ENCODE assay signal across 16 mouse cellular contexts in the genomic region with DNA sequence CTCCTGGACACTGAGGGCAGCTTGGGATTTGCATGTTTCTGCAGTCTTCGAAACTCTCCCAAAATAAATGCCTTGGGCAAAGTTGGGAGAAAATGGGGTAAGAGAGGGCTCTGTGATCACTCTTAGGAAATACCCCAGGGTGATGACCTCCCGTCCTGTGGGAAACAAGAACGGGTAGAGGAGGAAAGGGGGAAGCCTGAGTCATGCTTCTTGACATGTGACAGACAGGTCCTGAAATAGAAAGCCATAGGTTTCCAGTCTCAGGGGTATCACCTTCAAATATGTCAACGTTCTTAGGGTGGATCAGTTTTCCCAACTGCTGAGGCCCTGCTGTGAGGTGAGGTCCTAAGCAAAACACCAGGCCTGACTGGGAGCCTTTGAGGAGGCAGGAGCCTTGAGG. TPM values are rescaled to one million over a fixed set of nuclear protein-coding genes. Genes with fewer than 3 reads are reported as not detected.
DNase-seq lines count a peak whose midpoint lies in the region; ATAC-seq lines count a peak whose summit lies in the region.
"Had no signal": no experiment of that assay in that cellular context is flagged by ENCODE, and none has a peak within 500 bp of the region (broad histone marks: within the 10 kb centered on the region; RNA-seq: fewer than 3 reads in every experiment).

No protein-coding gene starts in this region.

- no peaks in the 10 kb centered on the region for H3K36me3 ChIP-seq in limb, embryonic 15.5 days
- no peaks in the 10 kb centered on the region for H3K36me3 ChIP-seq in limb, embryonic 10.5 days
- H3K36me3 ChIP-seq in intestine, embryonic 15.5 days = no peaks in the 10 kb centered on the region
- H3K36me3 ChIP-seq: hindbrain, embryonic 13.5 days had no signal

- no peak overlapping the region for H3K4me2 ChIP-seq in limb, embryonic 15.5 days
- H3K4me2 ChIP-seq in intestine, embryonic 15.5 days (replicated peaks) = no peak overlapping the region
- H3K4me2 ChIP-seq: hindbrain, embryonic 13.5 days; lung, embryonic 14.5 days had no signal

- H3K9me3 ChIP-seq in limb, embryonic 15.5 days = no peaks in the 10 kb centered on the region
- H3K9me3 ChIP-seq in limb, embryonic 10.5 days (replicated peaks) = no peaks in the 10 kb centered on the region
- no peaks in the 10 kb centered on the region for H3K9me3 ChIP-seq in intestine, embryonic 15.5 days
- H3K9me3 ChIP-seq: hindbrain, embryonic 13.5 days had no signal

- H3K27ac ChIP-seq in limb, embryonic 15.5 days = 0 out of 2 replicates have a peak overlapping the region, but pooled peaks have one; percentile 43
- no peak overlapping the region for H3K27ac ChIP-seq in limb, embryonic 10.5 days
- H3K27ac ChIP-seq in intestine, embryonic 15.5 days = no peak overlapping the region
- H3K27ac ChIP-seq: hindbrain, embryonic 13.5 days; stomach, postnatal 0 days had no signal

- H3K4me1 ChIP-seq in limb, embryonic 15.5 days = peaks cover 72% of the 10 kb centered on the region
- H3K4me1 ChIP-seq in limb, embryonic 10.5 days = peaks cover 84% of the 10 kb centered on the region
- peaks cover 20% of the 10 kb centered on the region for H3K4me1 ChIP-seq in intestine, embryonic 15.5 days (replicated peaks)

- peak; percentile 39 for DNase-seq in adrenal gland, adult 8-10 months
- DNase-seq in adrenal gland, postnatal 25 days = no peak
- DNase-seq in limb, embryonic 10.5 days (ENCODE audit: low spot score) = no peak
- DNase-seq in embryo, embryonic 11 days = peak; percentile 41
- DNase-seq in skeletal muscle tissue, adult 2 months (ENCODE audit: low read depth, low spot score) = peak; percentile 70
- DNase-seq in lung, postnatal 36 days = no peak
- DNase-seq: kidney, adult 11 months; kidney, postnatal 14 days; layer of hippocampus, adult 9-11 months; midbrain, embryonic 14.5 days; thymus, postnatal 14 days had no signal

- H3K4me3 ChIP-seq in limb, embryonic 15.5 days = no peak overlapping the region
- H3K4me3 ChIP-seq in limb, embryonic 10.5 days = no peak overlapping the region
- H3K4me3 ChIP-seq in intestine, embryonic 15.5 days (replicated peaks) = no peak overlapping the region
- H3K4me3 ChIP-seq: hindbrain, embryonic 13.5 days had no signal

- no peak overlapping the region for H3K9ac ChIP-seq in limb, embryonic 15.5 days
- H3K9ac ChIP-seq in intestine, embryonic 15.5 days = no peak overlapping the region
- H3K9ac ChIP-seq: hindbrain, embryonic 13.5 days; lung, embryonic 14.5 days had no signal

- 48% methylated on average over 4 of the region's 4 CpGs for WGBS in limb, embryonic 15.5 days
- WGBS in limb, embryonic 10.5 days = 39% methylated on average over 4 of the region's 4 CpGs
- WGBS in intestine, embryonic 15.5 days = 60% methylated on average over 4 of the region's 4 CpGs

- 0 out of 2 replicates have a peak, but pooled peaks cover 5% of the 10 kb centered on the region for H3K27me3 ChIP-seq in limb, embryonic 15.5 days
- peaks cover 68% of the 10 kb centered on the region for H3K27me3 ChIP-seq in limb, embryonic 10.5 days (ENCODE audit: low read depth, poor library complexity, severe bottlenecking)
- no peaks in the 10 kb centered on the region for H3K27me3 ChIP-seq in intestine, embryonic 15.5 days (replicated peaks)
- H3K27me3 ChIP-seq: hindbrain, embryonic 13.5 days had no signal

- no peak for ATAC-seq in limb, embryonic 15.5 days (ENCODE audit: insufficient number of reproducible peaks, low FRiP score, low TSS enrichment, low read depth)
- ATAC-seq in intestine, embryonic 15.5 days = no peak

RNA-seq across cellular contexts. Expression of a gene that starts 46.9 kb away (rescaled TPM):
- total RNA-seq in adrenal gland, adult 8-10 months (2022) = 100 to 1,000 TPM in 3 of 4 experiments, 10 to 100 TPM in 1; 98.9 to 144 (median 104) TPM
- 101 and 105 TPM in 2 replicates for total RNA-seq in adrenal gland, postnatal 25 days (2021)
- polyA plus RNA-seq in limb, embryonic 15.5 days (2015; fragmentation: Nextera tagmentation; extraction: Ambion mirVana) = 114 and 121 TPM in 2 replicates
- polyA plus RNA-seq in limb, embryonic 10.5 days (2016; fragmentation: Nextera tagmentation; extraction: Ambion mirVana) = 70.0 and 79.1 TPM in 2 replicates
- polyA plus RNA-seq in intestine, embryonic 15.5 days (2015; fragmentation: Nextera tagmentation; extraction: Ambion mirVana) = 92.9 and 93.6 TPM in 2 replicates

Comparison
In these comparisons a context has a peak if more than half of its experiments do, and no peak if none do; other contexts are left out.
1. DNase-seq: peak in adrenal gland, adult 8-10 months (single experiment), embryo, embryonic 11 days (single experiment) and skeletal muscle tissue, adult 2 months (single experiment); none in adrenal gland, postnatal 25 days (single experiment), limb, embryonic 10.5 days (single experiment) and lung, postnatal 36 days (single experiment).